Mouse (Mus musculus) adrenal gland, adult 2 months (tissue): Measurements from ENCODE around the gene Susd1. TPM values are rescaled to one million over a fixed set of nuclear protein-coding genes. Genes with fewer than 3 reads are reported as not detected.

Source experiments
- DNase-seq: peaks from one replicate; pipeline ENCODE4 v3.0.0; 2021
- polyA plus RNA-seq: library from polyadenylated mRNA; depleted of rRNA; stranded (reverse); fragments of >200 nt; gene quantifications from 2 replicates; pipeline ENCODE4 v1.2.3, GENCODE M21; 2012
- total RNA-seq, 2 experiments: library from RNA; stranded (reverse); gene quantifications; 2 replicates each; pipeline ENCODE4 v1.2.3; 2021

The Susd1 gene
- total and polyA plus RNA-seq, 3 experiments = 1.7 to 3.4 (median 2.8) TPM

- no peak for DNase-seq
Observed at GRCm38 (mm10) chr4:59380478-59380877, 58.0 kb downstream of the Susd1 start.

GRCm38 (mm10) chr4:59379876-59380275 lies 58.6 kb downstream of the Susd1 start:
- DNase-seq = no peak

- no peak for DNase-seq
Observed at GRCm38 (mm10) chr4:59378631-59379030, 59.8 kb downstream of the Susd1 start.

- no peak for DNase-seq
Observed at GRCm38 (mm10) chr4:59374271-59374938, 64.0 kb downstream of the Susd1 start.

GRCm38 (mm10) chr4:59372546-59373157 lies 65.8 kb downstream of the Susd1 start:
- no peak for DNase-seq

- DNase-seq = no peak
Observed at GRCm38 (mm10) chr4:59371910-59372309, 66.5 kb downstream of the Susd1 start.

- DNase-seq = no peak
Observed at GRCm38 (mm10) chr4:59369941-59370340, 68.5 kb downstream of the Susd1 start.

- DNase-seq = no peak
Observed at GRCm38 (mm10) chr4:59368118-59368517, 70.3 kb downstream of the Susd1 start.

GRCm38 (mm10) chr4:59366206-59366605 lies 72.2 kb downstream of the Susd1 start:
- peak; percentile 50 for DNase-seq

- no peak for DNase-seq
Observed at GRCm38 (mm10) chr4:59365571-59365970, 72.9 kb downstream of the Susd1 start.

GRCm38 (mm10) chr4:59364229-59365173 lies 73.9 kb downstream of the Susd1 start:
- DNase-seq = no peak

GRCm38 (mm10) chr4:59363041-59363440 lies 75.4 kb downstream of the Susd1 start:
- no peak for DNase-seq

GRCm38 (mm10) chr4:59360704-59361103 lies 77.7 kb downstream of the Susd1 start:
- DNase-seq = peak; percentile 76

- DNase-seq = no peak
Observed at GRCm38 (mm10) chr4:59359921-59360320, 78.5 kb downstream of the Susd1 start.

GRCm38 (mm10) chr4:59358960-59359359 lies 79.5 kb downstream of the Susd1 start:
- DNase-seq = no peak

- no peak for DNase-seq
Observed at GRCm38 (mm10) chr4:59355421-59355820, 83.0 kb downstream of the Susd1 start.

GRCm38 (mm10) chr4:59354666-59355065 lies 83.8 kb downstream of the Susd1 start:
- DNase-seq = peak; percentile 60

- DNase-seq = no peak
Observed at GRCm38 (mm10) chr4:59351938-59352337, 86.5 kb downstream of the Susd1 start.

GRCm38 (mm10) chr4:59350354-59350753 lies 88.1 kb downstream of the Susd1 start:
- DNase-seq = no peak

- DNase-seq = no peak
Observed at GRCm38 (mm10) chr4:59349425-59350185, 88.8 kb downstream of the Susd1 start.

GRCm38 (mm10) chr4:59340714-59341113 lies 97.7 kb downstream of the Susd1 start:
- peak; percentile 86 for DNase-seq

GRCm38 (mm10) chr4:59340046-59340445 lies 98.4 kb downstream of the Susd1 start:
- DNase-seq = no peak
